ENCODE assay signal across 21 mouse cellular contexts in the genomic region with DNA sequence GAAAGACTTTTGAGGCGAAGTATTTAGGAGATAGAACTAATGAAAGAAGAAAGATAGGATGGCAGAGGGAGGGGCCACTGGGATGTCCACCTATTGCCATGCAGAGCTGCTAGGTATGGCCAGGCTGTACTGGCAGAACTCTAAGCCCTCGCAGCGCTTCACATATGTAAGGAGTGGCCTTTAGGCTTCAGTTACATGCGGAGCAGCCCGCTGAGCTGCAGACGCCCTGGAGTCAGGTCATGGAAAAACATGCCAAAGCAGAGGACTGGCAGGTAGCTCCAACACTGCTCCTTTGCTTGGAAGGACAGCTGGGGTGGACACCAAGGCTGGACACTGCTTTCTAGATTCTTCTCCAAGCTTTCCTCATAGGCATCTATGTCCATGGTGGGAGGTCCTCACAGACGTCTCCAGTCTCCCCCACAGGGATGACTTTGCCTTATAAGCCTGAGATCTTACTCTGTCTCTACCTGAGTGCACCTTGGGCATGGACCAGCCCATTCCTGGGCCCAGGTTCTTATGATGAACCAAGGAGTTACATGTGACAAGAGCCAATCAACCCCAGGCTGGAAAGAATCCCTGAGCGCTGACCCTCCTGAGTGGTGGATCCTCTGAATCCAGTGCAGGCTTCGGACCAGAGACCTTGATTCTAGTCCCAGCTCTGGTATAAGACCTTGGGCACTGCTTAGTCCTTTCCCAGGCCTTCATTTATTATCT. TPM values are rescaled to one million over a fixed set of nuclear protein-coding genes. Genes with fewer than 3 reads are reported as not detected.
A peak's percentile ranks its signal among the peaks of the same experiment; 100 is the strongest.
DNase-seq lines count a peak whose midpoint lies in the region; ATAC-seq and TF ChIP-seq lines count a peak whose summit lies in the region.
"Had no signal": no experiment of that assay in that cellular context is flagged by ENCODE, and none has a peak within 500 bp of the region (broad histone marks: within the 10 kb centered on the region; RNA-seq: fewer than 3 reads in every experiment).

No protein-coding gene starts in this region.

- no peaks in the 10 kb centered on the region for H3K27me3 ChIP-seq in cerebellum, adult 2 months (ENCODE audit: control insufficient read depth, insufficient read depth, low read length)
- no peaks in the 10 kb centered on the region for H3K27me3 ChIP-seq in hindbrain, postnatal 0 days (ENCODE audit: insufficient read depth, low read length)
- peaks cover 2% of the 10 kb centered on the region; the same call in 1 of the 2 replicates for H3K27me3 ChIP-seq in hindbrain, embryonic 12.5 days
- no peaks in the 10 kb centered on the region for H3K27me3 ChIP-seq in stomach, embryonic 16.5 days (ENCODE audit: control insufficient read depth, insufficient read depth, low read length)
- no peaks in the 10 kb centered on the region for H3K27me3 ChIP-seq in stomach, postnatal 0 days (ENCODE audit: control insufficient read depth, insufficient read depth, low read length)
- H3K27me3 ChIP-seq: embryonic facial prominence, embryonic 13.5 days; forebrain, embryonic 13.5 days; hindbrain, embryonic 13.5 days had no signal

- H3K9me3 ChIP-seq in hindbrain, postnatal 0 days (ENCODE audit: low read length): no peaks in the 10 kb centered on the region
- H3K9me3 ChIP-seq in hindbrain, embryonic 12.5 days (replicated peaks): no peaks in the 10 kb centered on the region
- no peaks in the 10 kb centered on the region for H3K9me3 ChIP-seq in stomach, embryonic 16.5 days (replicated peaks; ENCODE audit: control insufficient read depth, low read length)
- H3K9me3 ChIP-seq in stomach, postnatal 0 days (ENCODE audit: control insufficient read depth, low read length): no peaks in the 10 kb centered on the region
- H3K9me3 ChIP-seq: embryonic facial prominence, embryonic 10.5 days; embryonic facial prominence, embryonic 13.5 days; forebrain, embryonic 13.5 days; heart, embryonic 13.5 days; hindbrain, embryonic 13.5 days had no signal

- intact Hi-C loops in gastrocnemius, adult 2 months (cut with DNase I): no loop called here
- intact Hi-C loops in gastrocnemius, postnatal 14 days (cut with DNase I; ENCODE audit: low total_unique reads): loop anchor here (5.0 kb wide), 1 partner anchor 134 kb away; no protein-coding TSS in a partner anchor

- H3K36me3 ChIP-seq in hindbrain, postnatal 0 days (ENCODE audit: insufficient read depth, low read length): no peaks in the 10 kb centered on the region
- H3K36me3 ChIP-seq in hindbrain, embryonic 12.5 days: no peaks in the 10 kb centered on the region
- H3K36me3 ChIP-seq in stomach, embryonic 16.5 days (ENCODE audit: control insufficient read depth, insufficient read depth, low read length): no peaks in the 10 kb centered on the region
- no peaks in the 10 kb centered on the region for H3K36me3 ChIP-seq in stomach, postnatal 0 days (ENCODE audit: control insufficient read depth, insufficient read depth, low read length)
- H3K36me3 ChIP-seq: embryonic facial prominence, embryonic 10.5 days; embryonic facial prominence, embryonic 13.5 days; heart, embryonic 13.5 days; hindbrain, embryonic 13.5 days had no signal

- H3K27ac ChIP-seq in cerebellum, adult 2 months (ENCODE audit: insufficient read depth, low read length): 0 out of 2 replicates have a peak overlapping the region, but pooled peaks have one; percentile 73
- H3K27ac ChIP-seq in gastrocnemius, adult 2 months: peak overlapping the region; percentile 96
- H3K27ac ChIP-seq in hindbrain, postnatal 0 days: peak overlapping the region; percentile 52; the same call in 1 of the 2 replicates
- H3K27ac ChIP-seq in hindbrain, embryonic 12.5 days: no peak overlapping the region
- H3K27ac ChIP-seq in stomach, embryonic 16.5 days (ENCODE audit: low read length): peak overlapping the region; percentile 32; the same call in 1 of the 2 replicates
- no peak overlapping the region for H3K27ac ChIP-seq in stomach, postnatal 0 days (replicated peaks)
- H3K27ac ChIP-seq: embryonic facial prominence, embryonic 13.5 days; forebrain, embryonic 13.5 days; heart, embryonic 13.5 days; hindbrain, embryonic 13.5 days had no signal

- H3K4me2 ChIP-seq in hindbrain, postnatal 0 days (ENCODE audit: low read depth, low read length): no peak overlapping the region
- no peak overlapping the region for H3K4me2 ChIP-seq in hindbrain, embryonic 12.5 days (replicated peaks)
- H3K4me2 ChIP-seq in stomach, embryonic 16.5 days (ENCODE audit: low read depth, low read length): no peak overlapping the region
- H3K4me2 ChIP-seq in stomach, postnatal 0 days (replicated peaks; ENCODE audit: low read depth): no peak overlapping the region
- H3K4me2 ChIP-seq: embryonic facial prominence, embryonic 13.5 days; forebrain, embryonic 13.5 days; heart, embryonic 13.5 days; hindbrain, embryonic 13.5 days had no signal

- no peak overlapping the region for H3K4me3 ChIP-seq in cerebellum, adult 2 months (replicated peaks; ENCODE audit: insufficient read depth, low read depth, low read length)
- peak overlapping the region; percentile 64 for H3K4me3 ChIP-seq in gastrocnemius, adult 2 months
- H3K4me3 ChIP-seq in hindbrain, postnatal 0 days (ENCODE audit: low read length): no peak overlapping the region
- H3K4me3 ChIP-seq in hindbrain, embryonic 12.5 days: no peak overlapping the region
- H3K4me3 ChIP-seq in stomach, embryonic 16.5 days (replicated peaks; ENCODE audit: low read length): no peak overlapping the region
- H3K4me3 ChIP-seq in stomach, postnatal 0 days (ENCODE audit: low read depth, low read length): no peak overlapping the region
- H3K4me3 ChIP-seq: embryonic facial prominence, embryonic 10.5 days; embryonic facial prominence, embryonic 13.5 days; erythroblast, embryonic 14.5 days; forebrain, embryonic 13.5 days; heart, embryonic 13.5 days; hindbrain, embryonic 13.5 days had no signal

- WGBS in cerebellum, adult 2 months: 95% methylated on average over 9 of the region's 9 CpGs
- WGBS in hindbrain, postnatal 0 days: 87% methylated on average over 9 of the region's 9 CpGs
- WGBS in hindbrain, embryonic 12.5 days: 89% methylated on average over 9 of the region's 9 CpGs
- WGBS in stomach, embryonic 16.5 days: 88% methylated on average over 9 of the region's 9 CpGs
- WGBS in stomach, postnatal 0 days: 83% methylated on average over 9 of the region's 9 CpGs

- peaks cover 35% of the 10 kb centered on the region for H3K4me1 ChIP-seq in cerebellum, adult 2 months (ENCODE audit: control insufficient read depth, insufficient read depth, low read length)
- H3K4me1 ChIP-seq in hindbrain, postnatal 0 days (ENCODE audit: insufficient read depth, low read length): 0 out of 2 replicates have a peak, but pooled peaks cover 13% of the 10 kb centered on the region
- peaks cover 13% of the 10 kb centered on the region; the same call in 1 of the 2 replicates for H3K4me1 ChIP-seq in hindbrain, embryonic 12.5 days
- peaks cover 16% of the 10 kb centered on the region for H3K4me1 ChIP-seq in stomach, embryonic 16.5 days (ENCODE audit: control insufficient read depth, insufficient read depth, low read length)
- no peaks in the 10 kb centered on the region for H3K4me1 ChIP-seq in stomach, postnatal 0 days (replicated peaks; ENCODE audit: control insufficient read depth, insufficient read depth)
- H3K4me1 ChIP-seq: embryonic facial prominence, embryonic 13.5 days; forebrain, embryonic 13.5 days had no signal

- TF ChIP-seq CTCF in cerebellum, adult 2 months (IDR thresholded peaks at IDR 0.05; ENCODE audit: borderline replicate concordance, insufficient read depth, low read depth, low read length): no peak
- no peak for TF ChIP-seq CTCF in gastrocnemius, adult 2 months (IDR thresholded peaks at IDR 0.05)
- TF ChIP-seq CTCF in hindbrain, postnatal 0 days (IDR thresholded peaks at IDR 0.05; ENCODE audit: low read depth): no peak
- TF ChIP-seq CTCF in stomach, postnatal 0 days (IDR thresholded peaks at IDR 0.05; ENCODE audit: low read depth): no peak

- TF ChIP-seq EP300 in stomach, postnatal 0 days (optimal IDR thresholded peaks at IDR 0.05): no peak

- no peak overlapping the region for H3K9ac ChIP-seq in hindbrain, postnatal 0 days (replicated peaks; ENCODE audit: low read length)
- H3K9ac ChIP-seq in hindbrain, embryonic 12.5 days: no peak overlapping the region
- H3K9ac ChIP-seq in stomach, embryonic 16.5 days (ENCODE audit: low read length): no peak overlapping the region
- no peak overlapping the region for H3K9ac ChIP-seq in stomach, postnatal 0 days (ENCODE audit: low read length)
- H3K9ac ChIP-seq: embryonic facial prominence, embryonic 13.5 days; forebrain, embryonic 13.5 days; forebrain, postnatal 0 days; heart, embryonic 13.5 days; hindbrain, embryonic 13.5 days had no signal

- no peak for DNase-seq in cerebellum, adult 2 months
- DNase-seq in gastrocnemius, adult 2 months: peak; percentile 57
- DNase-seq in gastrocnemius, postnatal 14 days: no peak
- no peak for DNase-seq in hindbrain, postnatal 0 days (ENCODE audit: low spot score)
- DNase-seq in stomach, postnatal 0 days (ENCODE audit: low spot score): no peak
- DNase-seq: embryo, embryonic 11 days; kidney, adult 18-20 months had no signal

- no peak for TF ChIP-seq POLR2A in cerebellum, adult 2 months (IDR thresholded peaks at IDR 0.05; ENCODE audit: borderline replicate concordance, insufficient read depth, low read length)

- ATAC-seq in cerebellum, adult (ENCODE audit: insufficient number of reproducible peaks, low FRiP score, low TSS enrichment): no peak
- no peak for ATAC-seq in hindbrain, postnatal 0 days
- ATAC-seq in hindbrain, embryonic 12.5 days (ENCODE audit: low FRiP score): no peak
- ATAC-seq in stomach, embryonic 16.5 days (ENCODE audit: insufficient read depth, low FRiP score): no peak
- ATAC-seq in stomach, postnatal 0 days (ENCODE audit: low FRiP score, low TSS enrichment): no peak
- ATAC-seq: forebrain, embryonic 13.5 days; inflammation-experienced regulatory T-cells, adult 6 months; Patski had no signal

RNA-seq across cellular contexts. Expression of gene Tpbgl, which starts 36.8 kb away (rescaled TPM):
- polyA plus RNA-seq in cerebellum, adult 2 months (2012; rRNA removed): 4.0 and 4.8 TPM in 2 replicates
- 10 to 100 TPM; 47.8 to 69.3 TPM for total RNA-seq in gastrocnemius, adult 2 months (2021)
- 10 to 100 TPM; 38.7 to 43.2 TPM for total RNA-seq in gastrocnemius, postnatal 14 days (2021)
- 6.4 and 7.9 TPM in 2 replicates for total RNA-seq in hindbrain, postnatal 0 days (2014; rRNA removed)
- polyA plus RNA-seq in hindbrain, postnatal 0 days (2015; fragmentation: Nextera tagmentation; extraction: Ambion mirVana): 2.3 and 2.9 TPM in 2 replicates
- polyA plus RNA-seq in hindbrain, embryonic 12.5 days (2016; fragmentation: Nextera tagmentation; extraction: Ambion mirVana): 1.6 and 2.2 TPM in 2 replicates
- 1.2 and 1.6 TPM in 2 replicates for polyA plus RNA-seq in stomach, embryonic 16.5 days (2015; fragmentation: Nextera tagmentation; extraction: Ambion mirVana)
- polyA plus RNA-seq in stomach, postnatal 0 days (2015; fragmentation: Nextera tagmentation; extraction: Ambion mirVana): 1.5 and 1.7 TPM in 2 replicates
- total RNA-seq: granulocyte monocyte progenitor cell, adult 5-6 weeks; hematopoietic stem cell, adult 5-6 weeks had no signal

RNA-seq across cellular contexts. Expression of gene Slco2b1, which starts 47.5 kb away (rescaled TPM):
- 8.1 and 9.4 TPM in 2 replicates for polyA plus RNA-seq in cerebellum, adult 2 months (2012; rRNA removed)
- total RNA-seq in gastrocnemius, adult 2 months (2021): 1 to 10 TPM; 5.2 to 7.1 TPM
- 1 to 10 TPM; 6.4 to 7.5 TPM for total RNA-seq in gastrocnemius, postnatal 14 days (2021)
- total RNA-seq in hindbrain, postnatal 0 days (2014; rRNA removed): 14.3 and 16.5 TPM in 2 replicates
- polyA plus RNA-seq in hindbrain, postnatal 0 days (2015; fragmentation: Nextera tagmentation; extraction: Ambion mirVana): 6.8 and 7.0 TPM in 2 replicates
- polyA plus RNA-seq in hindbrain, embryonic 12.5 days (2016; fragmentation: Nextera tagmentation; extraction: Ambion mirVana): 3.2 and 3.8 TPM in 2 replicates
- 4.0 and 4.6 TPM in 2 replicates for polyA plus RNA-seq in stomach, embryonic 16.5 days (2015; fragmentation: Nextera tagmentation; extraction: Ambion mirVana)
- 2.1 and 2.2 TPM in 2 replicates for polyA plus RNA-seq in stomach, postnatal 0 days (2015; fragmentation: Nextera tagmentation; extraction: Ambion mirVana)
- total RNA-seq: granulocyte monocyte progenitor cell, adult 5-6 weeks had no signal
- polyA plus RNA-seq: erythroblast, embryonic 14.5 days; inflammation-experienced regulatory T-cells, adult 6 months; Patski had no signal

Comparison
In these comparisons a context has a peak if more than half of its experiments do, and no peak if none do; other contexts are left out.
1. H3K27ac ChIP-seq: peak in cerebellum, adult 2 months (single experiment), gastrocnemius, adult 2 months (single experiment), hindbrain, postnatal 0 days (single experiment) and stomach, embryonic 16.5 days (single experiment); none in hindbrain, embryonic 12.5 days (single experiment) and stomach, postnatal 0 days (single experiment).